Mouse (Mus musculus) CH12.LX (cell line): Measurements from ENCODE around the gene Cuta.

Source experiments
- CTCF ChIP-seq, 2 experiments: IDR thresholded peaks in 1 of 2; conservative IDR thresholded peaks in 1 of 2; 2 replicates each; pipeline ENCODE4 v1.5.1; 2011 to 2012; ENCODE audit warnings: low read depth in 2 of 2, low read length in 2 of 2, improper control_type of control experiment in 1 of 2, inconsistent platforms in 1 of 2, mild to moderate bottlenecking in 1 of 2, moderate library complexity in 1 of 2
- E2F4 ChIP-seq: IDR thresholded peaks from 2 replicates; pipeline ENCODE4 v1.6.1; 2011; ENCODE audit warnings: low read depth, low read length, improper control_type of control experiment; ENCODE audit not compliant: insufficient replicate concordance
- ELF1 ChIP-seq: IDR thresholded peaks from 2 replicates; pipeline ENCODE4 v1.6.1; 2014; ENCODE audit warnings: low read depth, mild to moderate bottlenecking, inconsistent platforms, low read length, improper control_type of control experiment
- EP300 ChIP-seq: IDR thresholded peaks from 2 replicates; pipeline ENCODE4 v1.6.1; 2011; ENCODE audit warnings: low read length, improper control_type of control experiment
- GABPA ChIP-seq: IDR thresholded peaks from 2 replicates; pipeline ENCODE4 v1.6.1; 2012; ENCODE audit warnings: low read depth, low read length, improper control_type of control experiment, inconsistent platforms; ENCODE audit not compliant: insufficient replicate concordance
- POLR2A ChIP-seq: IDR thresholded peaks from 2 replicates; pipeline ENCODE4 v1.6.1; 2011; ENCODE audit warnings: low read depth, mild to moderate bottlenecking, improper control_type of control experiment, low read length
- POLR2AphosphoS2 ChIP-seq: IDR thresholded peaks from 2 replicates; pipeline ENCODE4 v1.6.1; 2011; ENCODE audit warnings: low read depth, low read length, improper control_type of control experiment
- RAD21 ChIP-seq: IDR thresholded peaks from 2 replicates; pipeline ENCODE4 v1.6.1; 2011; ENCODE audit warnings: low read depth, mild to moderate bottlenecking, low read length, improper control_type of control experiment, moderate library complexity
- UBTF ChIP-seq: IDR thresholded peaks from 2 replicates; pipeline ENCODE4 v1.6.1; 2012; ENCODE audit warnings: low read depth, mild to moderate bottlenecking, inconsistent platforms, low read length, improper control_type of control experiment, moderate library complexity
- USF2 ChIP-seq: conservative IDR thresholded peaks from 2 replicates; pipeline ENCODE4 v1.6.1; 2011; ENCODE audit warnings: low read depth, low read length, improper control_type of control experiment
- ZC3H11A ChIP-seq: IDR thresholded peaks from 2 replicates; pipeline ENCODE4 v1.6.1; 2012; ENCODE audit warnings: low read depth, mild to moderate bottlenecking, inconsistent platforms, low read length, improper control_type of control experiment
- ZKSCAN1 ChIP-seq: IDR thresholded peaks from 2 replicates; pipeline ENCODE4 v1.6.1; 2012; ENCODE audit warnings: low read depth, inconsistent platforms, low read length, improper control_type of control experiment, borderline replicate concordance

- no peak for TF ChIP-seq E2F4
- peak; percentile 98 for TF ChIP-seq POLR2A
- no peak for TF ChIP-seq USF2
- no peak for TF ChIP-seq ZC3H11A
- TF ChIP-seq GABPA: no peak
- TF ChIP-seq ELF1: peak; percentile 91
- TF ChIP-seq CTCF (conservative IDR thresholded peaks at IDR 0.05 in 1 of 2, IDR thresholded peaks at IDR 0.05 in 1 of 2; ENCODE audit: low read depth in 2 of 2, low read length in 2 of 2): peak in 1 of 2 experiments; percentile 1; a peak in 1 of 4 replicates
- no peak for TF ChIP-seq UBTF
- no peak for TF ChIP-seq ZKSCAN1
- no peak for TF ChIP-seq RAD21
- no peak for TF ChIP-seq EP300
- TF ChIP-seq POLR2AphosphoS2: peak; percentile 91; the same call in 1 of the 2 replicates
Measured at GRCm38 (mm10) chr17:26972703-26973574, 33.6 kb upstream of the Cuta start, which contains the start of gene Zbtb9.
